Mouse (Mus musculus) CD8-positive naive resting alpha-beta T cell, adult 2 months (primary cell): ENCODE measurements around the gene Tmem246.

Experiments used
- DNase-seq, 2 experiments: peaks; one replicate each; pipeline ENCODE4 v3.0.0; 2022; ENCODE audit warnings: low read depth in 2 of 2, low spot score in 2 of 2

Tmem246 gene

DNA sequence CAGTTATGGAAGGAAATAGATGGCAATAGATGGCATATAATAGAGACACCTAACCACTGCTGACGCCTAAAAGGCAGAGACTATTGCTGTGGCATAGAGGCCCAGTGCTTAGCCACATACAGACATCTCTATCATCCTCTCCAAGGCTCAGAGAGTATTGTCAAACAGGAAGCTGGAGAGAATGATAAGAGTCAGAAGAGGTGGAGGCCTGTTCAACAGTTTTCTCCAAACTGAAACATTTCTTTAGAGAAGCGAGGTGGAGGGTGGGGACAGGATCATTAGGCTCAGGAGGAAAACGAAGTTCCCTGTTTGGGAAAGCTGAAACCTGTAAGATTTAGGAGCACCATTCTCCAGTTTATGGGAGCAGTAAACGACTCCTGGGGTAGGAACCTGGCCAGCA is 16.4 kb downstream of the Tmem246 start:
- no peak for DNase-seq

- no peak for DNase-seq
Observed at GRCm38 (mm10) chr4:49572194-49572593, 25.5 kb downstream of the Tmem246 start.

DNA sequence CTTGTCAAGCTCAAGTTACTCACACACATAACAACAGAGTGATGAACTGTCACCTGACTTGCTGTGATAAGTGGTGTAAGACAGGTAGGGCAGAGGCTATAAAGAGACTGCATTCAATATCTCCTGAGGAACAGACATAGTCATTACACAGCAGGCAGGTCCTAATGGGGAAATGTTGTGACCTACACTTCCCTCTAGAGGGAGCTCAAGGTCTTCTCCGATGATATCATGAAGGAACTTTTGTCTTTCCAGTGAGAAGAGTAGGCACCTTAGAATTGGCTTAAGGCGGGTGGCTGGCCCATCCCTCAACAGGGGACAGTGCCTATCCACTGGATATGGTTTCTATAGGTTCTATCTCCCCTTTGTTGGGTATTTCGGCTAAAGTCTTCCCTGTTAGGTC is 30.1 kb downstream of the Tmem246 start:
- peak; percentile 25 to 38 for DNase-seq

- DNase-seq, result no peak
Observed at GRCm38 (mm10) chr4:49559915-49560772, 37.5 kb downstream of the Tmem246 start.

DNA sequence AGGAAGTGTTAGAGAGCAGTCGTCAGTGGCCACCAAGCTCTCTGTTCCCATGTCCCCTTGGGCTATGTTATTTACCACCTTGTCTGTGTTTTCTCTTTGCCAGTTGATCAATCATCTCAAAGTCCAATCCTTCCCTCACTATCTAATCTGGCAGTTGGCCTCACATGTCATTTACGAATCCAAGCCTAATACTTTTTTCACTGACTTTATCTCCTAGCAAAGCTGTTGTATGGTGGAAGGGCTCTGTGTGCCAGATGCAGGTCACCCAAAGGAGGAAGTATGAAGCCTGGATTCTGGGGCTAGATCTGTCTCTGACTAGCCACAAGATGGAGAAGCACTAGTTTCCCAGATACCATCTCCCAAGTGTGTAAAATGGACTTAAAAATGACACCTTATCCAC is 39.5 kb downstream of the Tmem246 start:
- DNase-seq, result no peak

DNA sequence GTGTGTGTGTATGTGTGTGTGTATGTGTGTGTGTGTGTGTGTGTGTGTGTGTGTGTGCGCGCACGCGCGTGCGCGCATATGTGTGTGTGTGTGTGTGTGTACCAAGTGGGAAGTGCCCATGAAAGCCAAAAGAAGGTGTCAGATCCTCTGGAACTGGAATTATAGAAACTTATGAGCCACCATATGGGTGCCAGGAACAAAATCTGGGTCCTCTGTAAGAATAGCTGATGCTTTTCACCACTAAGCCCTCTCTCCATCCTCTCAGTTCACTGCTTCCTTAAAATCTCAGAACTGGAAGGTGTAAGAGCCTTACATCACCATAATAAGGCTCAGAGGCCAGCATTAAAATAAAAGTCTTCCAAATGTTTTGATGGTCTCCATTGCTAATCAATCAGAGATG is 40.3 kb downstream of the Tmem246 start:
- DNase-seq, result no peak

- no peak for DNase-seq
Observed at GRCm38 (mm10) chr4:49553380-49553779, 44.3 kb downstream of the Tmem246 start.

GRCm38 (mm10) chr4:49549383-49549782 is 48.3 kb downstream of the Tmem246 start, which contains the start of gene Aldob:
Gene Aldob, minus strand, starts transcription at chr4:49549546.
- no peak for DNase-seq

DNA sequence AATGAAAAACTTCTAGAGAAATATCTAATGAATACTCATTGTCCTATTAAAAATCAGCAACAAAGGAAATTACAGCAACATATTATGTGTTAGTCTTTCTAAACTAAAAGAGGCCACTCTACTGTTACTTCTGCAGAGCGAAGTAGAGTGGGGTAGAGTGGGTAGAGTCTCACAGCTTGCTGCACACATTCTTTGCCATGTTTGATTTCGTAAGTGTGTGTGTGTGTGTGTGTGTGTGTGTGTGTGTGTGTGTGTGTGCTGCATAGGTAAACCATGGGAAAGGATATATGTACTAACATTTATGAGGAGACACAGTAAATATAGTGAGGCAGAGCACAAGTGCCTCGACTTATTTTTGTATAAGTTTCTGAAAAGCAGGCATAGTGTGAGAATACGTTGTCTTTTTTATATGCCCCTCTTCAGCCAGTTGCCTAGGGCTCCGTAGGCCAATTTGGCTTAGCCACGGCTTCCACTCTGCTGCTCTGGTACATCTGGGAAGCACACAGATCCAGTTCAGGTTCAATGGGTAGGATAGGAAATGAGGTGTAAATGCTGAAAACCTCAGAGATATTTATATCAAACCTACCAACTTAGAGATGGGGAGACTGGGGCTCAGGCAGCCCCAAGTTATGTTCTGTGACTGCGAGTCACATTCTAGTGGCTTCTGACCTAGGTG is 50.0 kb downstream of the Tmem246 start:
- DNase-seq, result no peak

DNA sequence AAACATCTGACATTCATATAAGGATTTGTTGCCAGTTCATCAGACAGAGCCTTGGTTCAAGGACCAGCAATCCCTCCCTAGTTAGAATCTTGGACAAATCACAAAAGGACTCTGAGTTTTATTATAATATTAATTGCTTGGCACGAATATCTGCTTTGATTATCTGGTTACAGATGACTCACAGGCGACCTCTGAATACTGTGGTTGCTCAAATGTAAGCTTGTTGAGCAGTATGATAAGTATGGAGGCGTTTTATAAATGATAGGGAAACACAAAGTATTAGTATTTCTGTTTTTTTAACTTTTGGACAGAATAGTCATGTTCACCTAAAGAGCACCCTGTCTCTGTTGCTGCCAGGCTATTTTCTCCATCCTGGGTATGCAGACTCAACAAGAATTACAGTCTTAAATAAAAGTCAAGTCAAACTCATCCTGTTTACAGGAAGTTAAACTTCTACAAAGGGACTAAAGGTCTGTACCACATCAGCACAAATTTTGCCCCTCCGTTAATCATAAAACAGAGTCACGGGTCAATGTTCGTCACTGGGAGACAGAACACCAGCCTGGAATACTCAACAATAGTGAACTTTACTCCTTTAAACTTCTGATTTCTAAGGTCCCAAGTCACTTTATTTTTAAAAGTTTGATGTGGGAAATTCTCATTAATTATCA is 50.7 kb downstream of the Tmem246 start:
- DNase-seq, result no peak

- DNase-seq, result no peak
Observed at GRCm38 (mm10) chr4:49546026-49546425, 51.6 kb downstream of the Tmem246 start.

DNA sequence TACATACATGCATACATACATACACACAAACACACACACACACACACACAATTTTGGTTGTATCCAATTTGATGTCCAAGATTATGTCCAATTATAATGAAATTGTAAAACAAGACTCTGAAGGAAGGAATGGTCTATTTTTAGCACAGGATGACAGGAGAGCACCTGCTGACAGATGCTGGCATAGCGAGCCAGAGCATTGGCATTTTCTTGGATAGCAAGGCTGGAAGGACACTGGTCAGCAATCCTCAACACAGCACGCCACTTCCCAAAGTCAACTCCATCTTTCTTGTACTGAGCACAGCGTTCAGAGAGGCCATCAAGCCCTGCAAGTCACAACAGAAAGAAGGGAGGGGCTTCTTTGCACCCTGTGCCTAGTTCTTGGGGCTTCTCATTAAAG is 56.7 kb downstream of the Tmem246 start:
- DNase-seq, result no peak

DNA sequence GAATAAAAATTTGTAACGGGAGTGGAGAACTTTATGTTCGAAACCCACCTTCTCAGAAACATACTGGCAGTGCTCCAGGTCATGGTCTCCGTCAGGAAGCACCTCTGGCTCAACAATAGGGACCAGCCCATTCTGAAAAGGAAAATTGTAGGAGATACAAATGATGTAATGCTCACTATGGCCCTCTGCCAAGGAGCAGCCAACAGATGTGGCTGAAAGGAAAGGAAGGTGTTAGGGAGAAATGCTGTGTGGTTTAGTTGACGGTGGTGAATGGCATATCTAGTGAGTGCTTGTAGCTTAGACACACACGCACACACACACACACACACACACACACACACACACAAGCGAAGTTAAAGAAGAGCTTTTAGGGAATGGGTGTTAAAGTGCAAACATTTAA is 58.0 kb downstream of the Tmem246 start:
- DNase-seq, result no peak

DNA sequence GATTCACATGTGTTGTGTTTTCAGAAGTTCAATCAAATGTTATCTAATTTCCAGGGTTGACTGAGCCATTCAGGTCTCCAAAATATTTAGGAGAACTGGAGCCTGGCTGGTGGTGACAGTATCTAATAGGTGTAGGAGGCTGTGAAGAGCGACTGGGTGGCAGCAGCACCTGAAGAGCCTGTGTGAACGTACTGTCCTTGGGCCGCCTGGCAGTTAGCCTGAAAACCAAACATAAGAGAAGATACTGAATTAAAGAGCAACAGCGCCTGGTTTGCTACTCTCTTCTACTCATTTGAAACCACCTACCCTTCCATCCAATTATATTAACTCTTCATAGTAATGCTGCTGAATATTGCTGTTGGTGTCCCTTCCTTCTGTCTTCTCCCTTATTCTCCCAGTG is 61.0 kb downstream of the Tmem246 start:
- DNase-seq, result no peak

DNA sequence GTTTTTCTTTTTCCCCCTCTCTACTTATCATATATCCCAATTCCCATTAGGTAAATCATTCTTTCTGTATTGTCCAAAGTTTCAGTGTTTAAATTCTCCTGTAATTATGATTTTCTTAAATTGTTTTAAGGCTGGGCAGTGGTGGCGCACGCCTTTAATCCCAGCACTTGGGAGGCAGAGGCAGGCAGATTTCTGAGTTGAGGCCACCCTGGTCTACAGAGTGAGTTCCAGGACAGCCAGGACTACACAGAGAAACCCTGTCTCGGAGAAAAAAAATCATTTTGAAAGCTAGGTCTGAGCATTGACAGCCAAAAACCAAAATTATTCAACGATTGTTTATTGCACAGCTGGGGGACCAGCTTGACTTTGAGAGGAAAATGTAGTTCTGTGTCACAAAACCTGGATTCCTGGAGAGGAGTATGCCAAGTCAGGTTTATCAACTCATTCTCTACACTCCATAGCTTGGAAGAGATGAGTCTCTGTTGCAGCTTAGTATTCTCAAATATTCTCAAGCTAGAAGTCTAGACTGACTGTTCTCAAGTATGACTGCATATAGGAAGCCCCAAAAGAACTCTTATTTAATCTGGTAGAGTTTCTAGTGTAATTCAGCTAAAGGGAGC is 61.9 kb downstream of the Tmem246 start:
- no peak for DNase-seq

DNA sequence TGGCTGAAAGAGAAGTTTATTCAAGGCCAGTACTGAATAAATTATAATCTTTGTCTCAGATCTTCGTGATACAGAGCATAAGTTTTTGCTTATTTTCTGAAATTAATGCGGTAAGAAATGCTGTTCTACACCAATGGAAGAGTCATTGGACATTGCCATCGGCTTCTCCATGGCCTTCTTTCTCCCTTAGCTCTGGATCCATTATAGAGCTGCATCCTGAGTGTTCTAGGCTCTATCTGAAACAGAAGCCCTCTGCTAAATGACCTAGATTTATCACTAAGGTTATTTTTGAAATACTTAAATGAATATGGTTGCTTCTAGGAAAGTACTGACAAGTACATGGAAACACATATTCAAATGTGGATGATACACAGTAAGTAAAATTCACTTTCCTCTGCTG is 62.6 kb downstream of the Tmem246 start:
- no peak for DNase-seq
